8 mouse cellular contexts compared by ENCODE assay signal in genomic region chr2:3118203-3118941, GRCm38 (mm10). TPM values are rescaled to one million over a fixed set of nuclear protein-coding genes. Genes with fewer than 3 reads are reported as not detected.
DNase-seq lines count a peak whose midpoint lies in the region; ATAC-seq and TF ChIP-seq lines count a peak whose summit lies in the region.

No protein-coding gene starts in this region.

- peaks cover 3% of the 10 kb centered on the region; the same call in 1 of the 2 replicates for H3K4me1 ChIP-seq in cortical plate, adult 2 months (ENCODE audit: control insufficient read depth, insufficient read depth, low read length)
- H3K4me1 ChIP-seq in intestine, embryonic 14.5 days (replicated peaks; ENCODE audit: control insufficient read depth, insufficient read depth, low read length): peaks cover 13% of the 10 kb centered on the region
- peaks cover 26% of the 10 kb centered on the region for H3K4me1 ChIP-seq in megakaryocyte, embryonic 14.5 days

- WGBS in intestine, embryonic 14.5 days: under 1% methylated on average over 81 of the region's 93 CpGs

- no peak for TF ChIP-seq POLR2A in cortical plate, adult 2 months (IDR thresholded peaks at IDR 0.05; ENCODE audit: extremely low read depth, insufficient read depth, low read length)

- peak overlapping the region; percentile 91 for H3K27ac ChIP-seq in cortical plate, adult 2 months (ENCODE audit: insufficient read depth, low read length)
- H3K27ac ChIP-seq in intestine, embryonic 14.5 days (ENCODE audit: low read depth): peak overlapping the region; percentile 79

- H3K27me3 ChIP-seq in intestine, embryonic 14.5 days (replicated peaks; ENCODE audit: control insufficient read depth, insufficient read depth, low read length): no peaks in the 10 kb centered on the region
- H3K27me3 ChIP-seq in megakaryocyte, embryonic 14.5 days (replicated peaks): peaks cover 27% of the 10 kb centered on the region

- peak overlapping the region; percentile 85 for H3K4me3 ChIP-seq in cortical plate, adult 2 months (ENCODE audit: insufficient read depth, low read length)
- H3K4me3 ChIP-seq in intestine, embryonic 14.5 days (ENCODE audit: low read depth, low read length): peak overlapping the region; percentile 63
- peak overlapping the region; percentile 94 for H3K4me3 ChIP-seq in megakaryocyte, embryonic 14.5 days (replicated peaks)

- ATAC-seq in intestine, embryonic 14.5 days (replicated peaks; ENCODE audit: low FRiP score, low TSS enrichment, low read depth): peak; percentile 95
- ATAC-seq in erythroid progenitor cell, adult 5-6 weeks (replicated peaks; ENCODE audit: low FRiP score, poor library complexity, severe bottlenecking): no peak

- peak; percentile 23; the same call in 1 of the 2 replicates for TF ChIP-seq CTCF in cortical plate, adult 2 months (IDR thresholded peaks at IDR 0.05; ENCODE audit: extremely low read depth, insufficient read depth, low read length)

- DNase-seq in adrenal gland, adult (ENCODE audit: inconsistent age in 2 of 2, low spot score in 1 of 2): peak; percentile 92 to 97
- peak; percentile 90 for DNase-seq in gastrocnemius, postnatal 14 days
- DNase-seq in intestine, embryonic 14.5 days (ENCODE audit: low spot score): peak; percentile 91
- DNase-seq in left cerebral cortex, adult 9 months (ENCODE audit: low spot score in 2 of 2): peak; percentile 57 to 89
- peak; percentile 78 to 83 for DNase-seq in right cerebral cortex, postnatal 36 days (ENCODE audit: low spot score in 2 of 2)

- intact Hi-C loops in gastrocnemius, postnatal 14 days (cut with DNase I; ENCODE audit: low total_unique reads): no loop called here

- H3K4me2 ChIP-seq in intestine, embryonic 14.5 days (ENCODE audit: low read length): peak overlapping the region; percentile 62

- peak overlapping the region; percentile 93 for H3K9ac ChIP-seq in intestine, embryonic 14.5 days (ENCODE audit: low read length)

- H3K36me3 ChIP-seq in intestine, embryonic 14.5 days (ENCODE audit: control insufficient read depth, insufficient read depth, low read length): no peaks in the 10 kb centered on the region
- no peaks in the 10 kb centered on the region for H3K36me3 ChIP-seq in megakaryocyte, embryonic 14.5 days (replicated peaks; ENCODE audit: low read length)

- H3K9me3 ChIP-seq in intestine, embryonic 14.5 days (ENCODE audit: control insufficient read depth, low read length): no peaks in the 10 kb centered on the region
- peaks cover 7% of the 10 kb centered on the region for H3K9me3 ChIP-seq in megakaryocyte, embryonic 14.5 days

RNA-seq across cellular contexts. Expression of gene Fam171a1, which starts 4.3 kb away (rescaled TPM):
- polyA plus RNA-seq in cortical plate, adult 2 months (2012; rRNA removed): 41.3 and 42.6 TPM in 2 replicates
- total RNA-seq in gastrocnemius, postnatal 14 days (2021): 1 to 10 TPM; 7.4 to 8.7 TPM
- polyA plus RNA-seq in intestine, embryonic 14.5 days (2014; fragmentation: Nextera tagmentation; extraction: Ambion mirVana): 39.9 and 41.1 TPM in 2 replicates
- 2.1 TPM in 1 of 2 replicates, not detected in the other for polyA plus RNA-seq in megakaryocyte, embryonic 14.5 days (2012; ENCODE audit: insufficient read depth, low replicate concordance)
- total RNA-seq in erythroid progenitor cell, adult 5-6 weeks (2015; ENCODE audit: low replicate concordance): not detected in 2 replicates
- 0.08 and 0.39 TPM in 2 replicates for total RNA-seq in erythroid progenitor cell, adult 5-6 weeks (2017; ENCODE audit: low replicate concordance)

Comparison
In these comparisons a context has a peak if more than half of its experiments do, and no peak if none do; other contexts are left out.
1. RNA of gene Fam171a1, which starts 4.3 kb away (polyA plus RNA-seq): 41.3 to 42.6 TPM in cortical plate, adult 2 months and 39.9 to 41.1 TPM in intestine, embryonic 14.5 days; 2.1 TPM in megakaryocyte, embryonic 14.5 days; every median in the first group is over 10 times any median in the second.
2. Peak in every context shown above with its lines, with median percentiles within 50 percentile points of each other: DNase-seq and H3K4me3 ChIP-seq.